Mouse (Mus musculus) ES-Bruce4 (cell line): ENCODE results near the gene Rhbdf2.

Source experiments
- CTCF ChIP-seq: IDR thresholded peaks from one replicate; pipeline ENCODE4 v1.8.1; 2011; ENCODE audit warnings: low read depth, low read length
- EP300 ChIP-seq: IDR thresholded peaks from 2 replicates; pipeline ENCODE4 v1.6.1; 2011; ENCODE audit warnings: low read depth, low read length; ENCODE audit not compliant: insufficient read depth

- TF ChIP-seq CTCF (no peak), EP300 (no peak)
Observed at GRCm38 (mm10) chr11:116620559-116621253, 6.1 kb downstream of the Rhbdf2 start.
